Mouse (Mus musculus): ENCODE measurements around the gene Gfm2. TPM values are rescaled to one million over a fixed set of nuclear protein-coding genes. Genes with fewer than 3 reads are reported as not detected.

The Gfm2 gene
- polyA plus RNA-seq, 1 experiment, result 20.9 TPM

- no peaks in the 10 kb centered on the region for H3K79me2 ChIP-seq (ENCODE audit: control insufficient read depth, insufficient read depth)
- no peaks in the 10 kb centered on the region for H3K27me3 ChIP-seq (ENCODE audit: control insufficient read depth, insufficient read depth, insufficient read length)
- no peak overlapping the region for H3K4me2 ChIP-seq (ENCODE audit: low read depth)
- no peak overlapping the region for H3ac ChIP-seq (ENCODE audit: control insufficient read depth, insufficient read length)
- TF ChIP-seq REST (IDR thresholded peaks at IDR 0.05; ENCODE audit: insufficient read depth, insufficient read length) (no peak), POLR2AphosphoS2 (IDR thresholded peaks at IDR 0.05; ENCODE audit: insufficient read length, low read depth) (no peak), MYOD1 (IDR thresholded peaks at IDR 0.05; ENCODE audit: control insufficient read depth in 1 of 3, insufficient read length in 2 of 3, low read depth in 2 of 3) (no peak), TCF12 (IDR thresholded peaks at IDR 0.05; ENCODE audit: insufficient read depth, poor library complexity, severe bottlenecking) (no peak), MAX (IDR thresholded peaks at IDR 0.05; ENCODE audit: low read depth) (no peak), USF1 (IDR thresholded peaks at IDR 0.05; ENCODE audit: low read depth) (no peak), E2F4 (IDR thresholded peaks at IDR 0.05; ENCODE audit: insufficient read depth) (no peak), POLR2A (IDR thresholded peaks at IDR 0.05; ENCODE audit: insufficient read length, low read depth) (no peak), MYOG (IDR thresholded peaks at IDR 0.05; ENCODE audit: control insufficient read depth in 1 of 3, insufficient read depth in 1 of 3, insufficient read length in 2 of 3, low read depth in 2 of 3) (no peak), CEBPB (IDR thresholded peaks at IDR 0.05; ENCODE audit: insufficient read depth, poor library complexity, severe bottlenecking) (no peak), SRF (IDR thresholded peaks at IDR 0.05; ENCODE audit: control insufficient read depth, insufficient read length, low read depth) (no peak), TCF3 (IDR thresholded peaks at IDR 0.05; ENCODE audit: insufficient read length, low read depth) (no peak)
- H3K4me3 ChIP-seq, result no peak overlapping the region
- peaks cover 18% of the 10 kb centered on the region for H3K36me3 ChIP-seq (ENCODE audit: control insufficient read depth, insufficient read depth)
These were observed 45.1 kb downstream of the Gfm2 start for GRCm38 (mm10) chr13:97182821-97183220.

- H3K27me3 ChIP-seq (ENCODE audit: control insufficient read depth, insufficient read depth, insufficient read length), result no peaks in the 10 kb centered on the region
- peaks cover 15% of the 10 kb centered on the region for H3K36me3 ChIP-seq (ENCODE audit: control insufficient read depth, insufficient read depth)
- no peak overlapping the region for H3ac ChIP-seq (ENCODE audit: control insufficient read depth, insufficient read length)
- H3K79me2 ChIP-seq (ENCODE audit: control insufficient read depth, insufficient read depth), result no peaks in the 10 kb centered on the region
- no peak overlapping the region for H3K4me2 ChIP-seq (ENCODE audit: low read depth)
- TF ChIP-seq TCF12 (IDR thresholded peaks at IDR 0.05; ENCODE audit: insufficient read depth, poor library complexity, severe bottlenecking), result no peak
- no peak for TF ChIP-seq E2F4 (IDR thresholded peaks at IDR 0.05; ENCODE audit: insufficient read depth)
- TF ChIP-seq MYOD1 (IDR thresholded peaks at IDR 0.05; ENCODE audit: control insufficient read depth in 1 of 3, insufficient read length in 2 of 3, low read depth in 2 of 3), result no peak
- TF ChIP-seq CEBPB (IDR thresholded peaks at IDR 0.05; ENCODE audit: insufficient read depth, poor library complexity, severe bottlenecking), result no peak
- no peak for TF ChIP-seq REST (IDR thresholded peaks at IDR 0.05; ENCODE audit: insufficient read depth, insufficient read length)
- TF ChIP-seq POLR2AphosphoS2 (IDR thresholded peaks at IDR 0.05; ENCODE audit: insufficient read length, low read depth), result no peak
- no peak for TF ChIP-seq POLR2A (IDR thresholded peaks at IDR 0.05; ENCODE audit: insufficient read length, low read depth)
- TF ChIP-seq MAX (IDR thresholded peaks at IDR 0.05; ENCODE audit: low read depth), result no peak
- no peak for TF ChIP-seq SRF (IDR thresholded peaks at IDR 0.05; ENCODE audit: control insufficient read depth, insufficient read length, low read depth)
- no peak for TF ChIP-seq MYOG (IDR thresholded peaks at IDR 0.05; ENCODE audit: control insufficient read depth in 1 of 3, insufficient read depth in 1 of 3, insufficient read length in 2 of 3, low read depth in 2 of 3)
- no peak for TF ChIP-seq USF1 (IDR thresholded peaks at IDR 0.05; ENCODE audit: low read depth)
- no peak for TF ChIP-seq TCF3 (IDR thresholded peaks at IDR 0.05; ENCODE audit: insufficient read length, low read depth)
- no peak overlapping the region for H3K4me3 ChIP-seq
These were observed 46.4 kb downstream of the Gfm2 start for GRCm38 (mm10) chr13:97184168-97184567.

GRCm38 (mm10) chr13:97184656-97185055, 46.9 kb downstream of the Gfm2 start:
- Histone ChIP-seq H3K79me2 (ENCODE audit: control insufficient read depth, insufficient read depth) (no peaks in the 10 kb centered on the region), H3ac (ENCODE audit: control insufficient read depth, insufficient read length) (no peak overlapping the region), H3K36me3 (ENCODE audit: control insufficient read depth, insufficient read depth) (peaks cover 19% of the 10 kb centered on the region), H3K4me3 (no peak overlapping the region), H3K27me3 (ENCODE audit: control insufficient read depth, insufficient read depth, insufficient read length) (no peaks in the 10 kb centered on the region), H3K4me2 (ENCODE audit: low read depth) (no peak overlapping the region)
- no peak for TF ChIP-seq REST (IDR thresholded peaks at IDR 0.05; ENCODE audit: insufficient read depth, insufficient read length)
- no peak for TF ChIP-seq POLR2AphosphoS2 (IDR thresholded peaks at IDR 0.05; ENCODE audit: insufficient read length, low read depth)
- no peak for TF ChIP-seq TCF3 (IDR thresholded peaks at IDR 0.05; ENCODE audit: insufficient read length, low read depth)
- no peak for TF ChIP-seq TCF12 (IDR thresholded peaks at IDR 0.05; ENCODE audit: insufficient read depth, poor library complexity, severe bottlenecking)

- H3K27me3 ChIP-seq (ENCODE audit: control insufficient read depth, insufficient read depth, insufficient read length), result no peaks in the 10 kb centered on the region
- H3K36me3 ChIP-seq (ENCODE audit: control insufficient read depth, insufficient read depth), result peaks cover 12% of the 10 kb centered on the region
These were observed 48.6 kb downstream of the Gfm2 start for GRCm38 (mm10) chr13:97186346-97186745.

More at GRCm38 (mm10) chr13:97186346-97186745, 48.6 kb downstream of the Gfm2 start:
- no peak overlapping the region for H3K4me3 ChIP-seq
- H3K4me2 ChIP-seq (ENCODE audit: low read depth), result no peak overlapping the region
- TF ChIP-seq SRF (IDR thresholded peaks at IDR 0.05; ENCODE audit: control insufficient read depth, insufficient read length, low read depth) (no peak), MAX (IDR thresholded peaks at IDR 0.05; ENCODE audit: low read depth) (no peak), TCF3 (IDR thresholded peaks at IDR 0.05; ENCODE audit: insufficient read length, low read depth) (no peak), MYOG (IDR thresholded peaks at IDR 0.05; ENCODE audit: control insufficient read depth in 1 of 3, insufficient read depth in 1 of 3, insufficient read length in 2 of 3, low read depth in 2 of 3) (no peak), REST (IDR thresholded peaks at IDR 0.05; ENCODE audit: insufficient read depth, insufficient read length) (no peak), E2F4 (IDR thresholded peaks at IDR 0.05; ENCODE audit: insufficient read depth) (no peak), POLR2AphosphoS2 (IDR thresholded peaks at IDR 0.05; ENCODE audit: insufficient read length, low read depth) (no peak), TCF12 (IDR thresholded peaks at IDR 0.05; ENCODE audit: insufficient read depth, poor library complexity, severe bottlenecking) (no peak), CEBPB (IDR thresholded peaks at IDR 0.05; ENCODE audit: insufficient read depth, poor library complexity, severe bottlenecking) (no peak), POLR2A (IDR thresholded peaks at IDR 0.05; ENCODE audit: insufficient read length, low read depth) (no peak), USF1 (IDR thresholded peaks at IDR 0.05; ENCODE audit: low read depth) (no peak), MYOD1 (IDR thresholded peaks at IDR 0.05; ENCODE audit: control insufficient read depth in 1 of 3, insufficient read length in 2 of 3, low read depth in 2 of 3) (no peak)
- H3ac ChIP-seq (ENCODE audit: control insufficient read depth, insufficient read length), result no peak overlapping the region
- H3K79me2 ChIP-seq (ENCODE audit: control insufficient read depth, insufficient read depth), result no peaks in the 10 kb centered on the region
